Mouse (Mus musculus) heart, embryonic 14.5 days (tissue): ENCODE measurements around the gene Olfr866. TPM values are rescaled to one million over a fixed set of nuclear protein-coding genes. Genes with fewer than 3 reads are reported as not detected.

ENCODE experiments used
- ATAC-seq: fragments of 200-750 bp; cut with Nextera tagmentation; 2 replicates; pipeline ENCODE4 v1.8.0; 2017; ENCODE audit warnings: low read depth, moderate TSS enrichment; ENCODE audit not compliant: insufficient number of reproducible peaks, insufficient read depth, low FRiP score
- H3K27ac ChIP-seq, 2 experiments: fragments of 200-500 bp in 1 of 2; fragments of 300-500 bp in 1 of 2; sonication (generic) in 1 of 2; replicated peaks in 1 of 2; 2 replicates each; pipeline ENCODE4 v1.5.1; 2012 to 2014; ENCODE audit warnings: low read depth in 2 of 2, low read length in 2 of 2, control low read depth in 1 of 2, mild to moderate bottlenecking in 1 of 2, mixed read lengths in 1 of 2; ENCODE audit not compliant: control insufficient read depth in 1 of 2, insufficient read depth in 1 of 2
- H3K27me3 ChIP-seq: fragments of 300-500 bp; sonication (generic); 2 replicates; pipeline ENCODE4 v1.6.1; 2014; ENCODE audit warnings: mild to moderate bottlenecking, low read length, control low read depth; ENCODE audit not compliant: control insufficient read depth, insufficient read depth
- H3K36me3 ChIP-seq: fragments of 300-500 bp; sonication (generic); 2 replicates; pipeline ENCODE4 v1.6.1; 2014; ENCODE audit warnings: mild to moderate bottlenecking, control low read depth, low read length, mixed read lengths; ENCODE audit not compliant: control insufficient read depth, insufficient read depth
- H3K4me1 ChIP-seq, 2 experiments: fragments of 200-500 bp in 1 of 2; fragments of 300-500 bp in 1 of 2; sonication (generic) in 1 of 2; 2 replicates each; pipeline ENCODE4 v1.6.1; 2012 to 2014; ENCODE audit warnings: low read length in 2 of 2, control low read depth in 1 of 2, mixed read lengths in 1 of 2; ENCODE audit not compliant: control insufficient read depth in 2 of 2, insufficient read depth in 2 of 2
- H3K4me2 ChIP-seq: fragments of 300-500 bp; sonication (generic); 2 replicates; pipeline ENCODE4 v1.6.1; 2014; ENCODE audit warnings: mild to moderate bottlenecking, low read length
- H3K4me3 ChIP-seq, 2 experiments: fragments of 200-500 bp in 1 of 2; fragments of 300-500 bp in 1 of 2; sonication (generic) in 1 of 2; 2 replicates each; pipeline ENCODE4 v1.5.1; 2012 to 2014; ENCODE audit warnings: low read length in 2 of 2, mild to moderate bottlenecking in 2 of 2, control low read depth in 1 of 2, low read depth in 1 of 2, moderate library complexity in 1 of 2; ENCODE audit not compliant: control insufficient read depth in 1 of 2, insufficient read depth in 1 of 2
- H3K9ac ChIP-seq: fragments of 300-500 bp; sonication (generic); 2 replicates; pipeline ENCODE4 v1.6.1; 2014; ENCODE audit warnings: mild to moderate bottlenecking, low read length
- H3K9me3 ChIP-seq: fragments of 300-500 bp; sonication (generic); 2 replicates; pipeline ENCODE4 v1.6.1; 2016; ENCODE audit warnings: low read length, control low read depth; ENCODE audit not compliant: control insufficient read depth
- WGBS: fragments of 180-500 bp; shearing (Covaris S2); extraction: QIAGEN DNeasy Blood & Tissue Kit; methylation state at CpG from one replicate; pipeline ENCODE4 v1.1.7; 2014; 5-methylcytosine and 5-hydroxymethylcytosine counted together
- microRNA-seq: library from miRNA; unstranded; fragments of <30 nt; microRNA quantifications from one replicate; pipeline ENCODE4, GENCODE M21; 2016
- polyA plus RNA-seq: library from polyadenylated mRNA; unstranded; fragments of >200 nt; fragmentation: Nextera tagmentation; extraction: Ambion mirVana; gene quantifications from 2 replicates; pipeline ENCODE4 v1.2.1, GENCODE M21; 2014

The Olfr866 gene
- polyA plus RNA-seq, result not detected in 2 replicates

DNA sequence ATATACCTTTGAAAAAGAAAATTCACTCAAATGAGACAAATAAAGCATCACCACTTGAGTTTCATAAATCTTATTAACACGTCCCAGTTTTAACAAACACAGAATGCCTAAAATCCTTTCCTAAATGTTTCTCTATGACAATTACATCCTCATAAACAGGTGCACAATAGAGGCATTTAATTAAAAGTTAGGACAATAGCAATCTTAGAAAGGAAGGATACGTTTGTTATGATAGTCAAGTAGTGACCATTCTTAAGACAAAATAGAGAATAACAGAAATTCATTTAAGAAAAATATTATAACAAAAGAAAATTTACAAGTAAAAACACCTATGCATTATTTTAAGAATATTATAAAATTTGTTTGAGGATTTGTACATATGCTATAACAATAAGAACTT lies at the start of gene Olfr866:
Olfr866 (minus strand) TSS at position 101 of the 400 bp plus-strand sequence.
- 65% methylated on average over 2 of the region's 2 CpGs for WGBS
- H3K9me3 ChIP-seq, result 0 out of 2 replicates have a peak, but pooled peaks cover 2% of the 10 kb centered on the region
- no peak for ATAC-seq
- no peak within 1 kb of the TSS for H3K9ac ChIP-seq
- H3K4me1 ChIP-seq, result no peaks in the 10 kb centered on the region
- H3K36me3 ChIP-seq, result no peaks in the 10 kb centered on the region
- H3K27ac ChIP-seq, result no peak within 1 kb of the TSS
- H3K4me3 ChIP-seq, result no peak within 1 kb of the TSS
- H3K4me2 ChIP-seq, result no peak within 1 kb of the TSS
- no peaks in the 10 kb centered on the region for H3K27me3 ChIP-seq

DNA sequence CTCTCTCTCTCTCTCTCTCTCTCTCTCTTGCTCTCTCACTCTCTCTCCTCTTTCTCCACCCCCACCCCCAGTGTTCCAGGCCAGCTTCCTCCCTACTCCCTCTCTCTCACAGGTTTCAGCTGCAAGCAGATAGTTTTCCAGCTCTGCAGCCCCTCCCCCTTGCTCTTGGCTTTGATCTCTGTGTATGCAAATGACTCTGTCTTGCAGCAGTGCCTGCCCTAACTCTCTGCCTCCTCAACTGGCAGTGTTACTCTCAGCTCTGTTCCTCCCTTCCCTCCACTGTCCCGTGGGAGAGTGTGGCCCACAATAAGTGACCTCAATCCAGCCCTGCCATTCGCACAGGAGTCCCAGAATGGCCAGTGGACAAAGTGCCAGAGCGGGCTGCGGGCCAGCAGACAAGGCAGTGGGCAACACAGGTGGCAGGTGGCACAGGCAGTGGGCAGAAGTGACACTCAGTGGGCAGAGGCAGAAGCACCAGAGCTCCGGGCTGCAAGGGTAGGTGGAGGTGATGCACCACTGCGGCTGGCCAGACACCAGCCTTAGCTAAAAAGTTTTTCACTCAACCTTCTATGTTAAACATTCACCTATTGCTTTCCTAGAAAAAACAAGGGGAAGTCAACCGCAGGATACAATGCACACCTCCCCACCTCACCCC lies 45.8 kb upstream of the Olfr866 start:
- no peaks in the 10 kb centered on the region for H3K4me1 ChIP-seq
- H3K27me3 ChIP-seq, result no peaks in the 10 kb centered on the region
- H3K9me3 ChIP-seq, result peaks cover 17% of the 10 kb centered on the region
- no peak overlapping the region for H3K4me3 ChIP-seq
- H3K9ac ChIP-seq, result no peak overlapping the region
- no peak for ATAC-seq
- no peaks in the 10 kb centered on the region for H3K36me3 ChIP-seq
- no peak overlapping the region for H3K27ac ChIP-seq
- no peak overlapping the region for H3K4me2 ChIP-seq
- WGBS, result 45% methylated on average over 7 of the region's 7 CpGs

DNA sequence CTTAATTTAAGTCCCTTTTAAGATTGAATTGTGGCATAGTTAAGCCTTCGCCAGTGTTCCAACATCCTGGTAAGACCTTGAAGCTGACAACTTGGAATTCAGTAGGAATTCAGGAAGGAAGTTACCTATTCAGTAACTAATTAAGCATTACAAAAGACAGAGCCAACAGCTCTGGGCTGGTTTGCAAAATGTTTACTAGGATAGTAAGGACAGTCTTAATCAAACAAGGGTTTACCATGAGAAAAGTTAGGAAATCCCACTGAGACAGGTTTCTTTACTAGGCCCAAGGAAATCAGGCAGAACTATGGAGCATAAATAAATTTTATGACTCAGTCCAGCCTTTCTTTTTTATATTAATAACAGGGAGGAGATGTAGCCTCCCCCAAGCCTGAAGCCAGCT lies 43.5 kb upstream of the Olfr866 start:
- H3K27ac ChIP-seq, result no peak overlapping the region
- no peak overlapping the region for H3K4me2 ChIP-seq
- H3K4me3 ChIP-seq, result no peak overlapping the region
- H3K27me3 ChIP-seq, result no peaks in the 10 kb centered on the region
- ATAC-seq, result no peak
- no peak overlapping the region for H3K9ac ChIP-seq
- 85% methylated on average over 1 of the region's 1 CpGs for WGBS
- peaks cover 10% of the 10 kb centered on the region; the same call in 1 of the 2 replicates for H3K9me3 ChIP-seq
- no peaks in the 10 kb centered on the region for H3K36me3 ChIP-seq
- H3K4me1 ChIP-seq, result no peaks in the 10 kb centered on the region

DNA sequence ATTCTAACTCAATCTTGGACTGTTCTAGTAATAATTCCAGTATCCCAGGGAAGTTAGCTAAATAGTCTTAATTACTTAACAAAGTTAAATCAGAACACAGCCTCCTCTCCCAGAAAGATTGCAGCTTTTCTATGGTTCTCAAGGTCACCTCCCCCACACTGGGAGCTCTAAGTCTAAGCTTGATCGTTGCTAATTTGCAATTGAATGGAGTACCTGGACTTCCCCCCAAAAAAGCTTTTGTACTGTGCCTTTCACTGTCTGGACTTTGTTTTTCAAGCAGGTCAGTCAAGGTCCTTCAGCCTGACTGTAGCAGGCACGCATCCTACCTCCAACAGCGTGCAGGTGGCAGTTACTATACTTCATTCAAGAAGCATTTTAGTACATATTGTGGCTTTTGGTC lies 42.4 kb upstream of the Olfr866 start:
- Histone ChIP-seq H3K27me3 (no peaks in the 10 kb centered on the region), H3K4me3 (no peak overlapping the region), H3K4me1 (no peaks in the 10 kb centered on the region), H3K9ac (no peak overlapping the region), H3K36me3 (no peaks in the 10 kb centered on the region), H3K27ac (no peak overlapping the region), H3K4me2 (no peak overlapping the region), H3K9me3 (peaks cover 10% of the 10 kb centered on the region; the same call in 1 of the 2 replicates)
- no peak for ATAC-seq
- 69% methylated on average over 3 of the region's 3 CpGs for WGBS

DNA sequence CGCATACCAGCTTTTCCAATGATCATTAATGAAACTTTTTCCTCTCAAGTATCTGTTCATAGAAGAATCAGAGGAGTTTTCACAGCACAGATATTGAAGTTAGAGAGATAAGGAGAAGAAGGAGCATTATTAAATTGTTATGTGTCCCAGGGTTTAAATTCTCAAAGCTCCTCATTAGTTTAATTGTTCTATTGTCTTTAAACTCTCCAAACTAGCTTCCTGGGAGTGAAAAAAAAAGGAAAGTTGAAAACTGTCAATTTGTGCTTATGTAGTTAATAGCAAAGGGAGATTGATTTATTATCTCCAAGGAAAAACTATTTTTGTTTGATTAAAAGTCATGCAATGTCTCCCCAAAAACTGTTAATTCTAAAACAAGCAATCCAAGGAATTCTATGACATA lies 29.6 kb upstream of the Olfr866 start, which contains the start of gene Olfr867:
Olfr867 (minus strand) TSS at position 101 of the 400 bp plus-strand sequence.
- Histone ChIP-seq H3K4me1 (no peaks in the 10 kb centered on the region), H3K4me2 (no peak within 1 kb of the TSS), H3K4me3 (no peak within 1 kb of the TSS), H3K27me3 (no peaks in the 10 kb centered on the region), H3K36me3 (no peaks in the 10 kb centered on the region), H3K27ac (no peak within 1 kb of the TSS), H3K9ac (no peak within 1 kb of the TSS), H3K9me3 (no peaks in the 10 kb centered on the region)
- ATAC-seq, result no peak
- 49% methylated on average over 1 of the region's 1 CpGs for WGBS

DNA sequence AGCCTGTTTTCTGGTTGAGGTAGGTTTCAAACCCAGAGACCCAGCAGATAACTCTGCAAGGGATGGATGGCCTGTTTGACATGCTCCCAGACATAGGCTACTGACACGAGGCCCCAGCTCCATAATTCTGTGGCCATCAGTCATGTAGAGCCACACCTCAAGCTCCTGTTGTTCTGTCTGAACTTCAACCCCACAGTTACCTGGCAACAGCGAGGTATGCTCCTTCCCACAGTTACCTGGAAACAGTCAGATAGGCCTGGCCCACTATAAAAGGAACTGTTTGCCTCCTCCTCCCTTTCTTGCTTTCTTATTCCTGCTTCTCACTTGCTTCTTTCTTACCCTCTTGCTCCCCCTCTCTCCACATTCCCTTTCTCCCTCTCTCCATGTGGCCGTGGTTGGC lies 20.1 kb upstream of the Olfr866 start:
- H3K9ac ChIP-seq, result no peak overlapping the region
- H3K27me3 ChIP-seq, result no peaks in the 10 kb centered on the region
- no peaks in the 10 kb centered on the region for H3K36me3 ChIP-seq
- no peak for ATAC-seq
- no peak overlapping the region for H3K4me2 ChIP-seq
- WGBS, result 50% methylated on average over 3 of the region's 3 CpGs
- peaks cover 12% of the 10 kb centered on the region for H3K9me3 ChIP-seq
- no peak overlapping the region for H3K4me3 ChIP-seq
- H3K4me1 ChIP-seq, result no peaks in the 10 kb centered on the region
- no peak overlapping the region for H3K27ac ChIP-seq

Small RNA genes within 50 kb of the gene (microRNA-seq; reads per million reads assigned to microRNA genes)
- gene Gm26231, result not detected
- gene Gm44395, result not detected

Other genes with a start within 250 kb of the Olfr866 start
- gene Olfr58, start 247.8 kb downstream of the Olfr866 start, polyA plus RNA-seq, result not detected in 2 replicates
- gene Olfr859, start 223.1 kb downstream of the Olfr866 start, polyA plus RNA-seq, result not detected in 2 replicates
- gene Olfr860, start 178.3 kb downstream of the Olfr866 start, polyA plus RNA-seq, result not detected in 2 replicates
- not detected in 2 replicates for gene Olfr862, start 140.0 kb downstream of the Olfr866 start, polyA plus RNA-seq
- 0.24 and 0.27 TPM in 2 replicates for gene Olfr77, start 111.2 kb downstream of the Olfr866 start, polyA plus RNA-seq
- not detected in 2 replicates for gene Olfr867, start 29.5 kb upstream of the Olfr866 start, polyA plus RNA-seq
- not detected in 2 replicates for gene Olfr868, start 70.6 kb upstream of the Olfr866 start, polyA plus RNA-seq
- gene Olfr869, start 101.0 kb upstream of the Olfr866 start, polyA plus RNA-seq, result not detected in 2 replicates
- not detected in 2 replicates for gene Olfr870, start 146.0 kb upstream of the Olfr866 start, polyA plus RNA-seq
- gene Olfr871, start 184.2 kb upstream of the Olfr866 start, polyA plus RNA-seq, result not detected in 2 replicates
- not detected in 2 replicates for gene Olfr872, start 209.1 kb upstream of the Olfr866 start, polyA plus RNA-seq